ENCODE assay signal across 10 mouse cellular contexts in genomic region chr3:127453738-127454137, GRCm38 (mm10). TPM values are rescaled to one million over a fixed set of nuclear protein-coding genes. Genes with fewer than 3 reads are reported as not detected.
DNase-seq lines count a peak whose midpoint lies in the region; ATAC-seq and TF ChIP-seq lines count a peak whose summit lies in the region.
"Had no signal": no experiment of that assay in that cellular context is flagged by ENCODE, and none has a peak within 500 bp of the region (broad histone marks: within the 10 kb centered on the region; RNA-seq: fewer than 3 reads in every experiment).

No protein-coding gene starts in this region.

- no peaks in the 10 kb centered on the region for H3K9me3 ChIP-seq in kidney, postnatal 0 days (replicated peaks; ENCODE audit: low read length)
- no peaks in the 10 kb centered on the region for H3K9me3 ChIP-seq in midbrain, embryonic 14.5 days (ENCODE audit: control insufficient read depth, low read length)
- no peaks in the 10 kb centered on the region for H3K9me3 ChIP-seq in midbrain, embryonic 11.5 days (ENCODE audit: control insufficient read depth, low read length)
- H3K9me3 ChIP-seq in neural tube, embryonic 15.5 days (replicated peaks): no peaks in the 10 kb centered on the region
- H3K9me3 ChIP-seq in limb, embryonic 10.5 days (replicated peaks): no peaks in the 10 kb centered on the region
- H3K9me3 ChIP-seq: limb, embryonic 15.5 days had no signal

- ATAC-seq in kidney, postnatal 0 days (replicated peaks; ENCODE audit: low FRiP score, low read depth): no peak
- no peak for ATAC-seq in midbrain, embryonic 14.5 days (ENCODE audit: low FRiP score, low TSS enrichment)
- ATAC-seq in midbrain, embryonic 11.5 days (ENCODE audit: low FRiP score): no peak
- no peak for ATAC-seq in neural tube, embryonic 15.5 days (ENCODE audit: low FRiP score)

- H3K27me3 ChIP-seq in kidney, postnatal 0 days (ENCODE audit: insufficient read depth, low read length): no peaks in the 10 kb centered on the region
- no peaks in the 10 kb centered on the region for H3K27me3 ChIP-seq in midbrain, embryonic 14.5 days (ENCODE audit: control insufficient read depth, insufficient read depth, low read length)
- H3K27me3 ChIP-seq in midbrain, embryonic 11.5 days (ENCODE audit: control insufficient read depth, insufficient read depth, low read length): no peaks in the 10 kb centered on the region; the same call in 1 of the 2 replicates
- no peaks in the 10 kb centered on the region for H3K27me3 ChIP-seq in neural tube, embryonic 15.5 days (replicated peaks)
- 0 out of 2 replicates have a peak, but pooled peaks cover under 1% of the 10 kb centered on the region for H3K27me3 ChIP-seq in limb, embryonic 10.5 days (ENCODE audit: low read depth, poor library complexity, severe bottlenecking)
- H3K27me3 ChIP-seq: limb, embryonic 15.5 days had no signal

- H3K27ac ChIP-seq in kidney, postnatal 0 days: no peak overlapping the region
- no peak overlapping the region for H3K27ac ChIP-seq in midbrain, embryonic 14.5 days (replicated peaks; ENCODE audit: low read depth, low read length)
- H3K27ac ChIP-seq in midbrain, embryonic 11.5 days (ENCODE audit: low read depth, low read length): no peak overlapping the region
- H3K27ac ChIP-seq in neural tube, embryonic 15.5 days (replicated peaks): no peak overlapping the region
- H3K27ac ChIP-seq in limb, embryonic 10.5 days: no peak overlapping the region
- H3K27ac ChIP-seq: limb, embryonic 15.5 days had no signal

- H3K4me3 ChIP-seq in kidney, postnatal 0 days (replicated peaks; ENCODE audit: low read depth, low read length): no peak overlapping the region
- H3K4me3 ChIP-seq in midbrain, embryonic 14.5 days (replicated peaks; ENCODE audit: low read depth, low read length): no peak overlapping the region
- H3K4me3 ChIP-seq in midbrain, embryonic 11.5 days (ENCODE audit: low read depth, low read length): no peak overlapping the region
- no peak overlapping the region for H3K4me3 ChIP-seq in neural tube, embryonic 15.5 days (replicated peaks)
- H3K4me3 ChIP-seq in limb, embryonic 10.5 days: no peak overlapping the region
- H3K4me3 ChIP-seq: limb, embryonic 15.5 days; myocyte had no signal

- no peak overlapping the region for H3K4me2 ChIP-seq in kidney, postnatal 0 days (ENCODE audit: low read length)
- H3K4me2 ChIP-seq in midbrain, embryonic 14.5 days (ENCODE audit: low read length): no peak overlapping the region
- H3K4me2 ChIP-seq in midbrain, embryonic 11.5 days: no peak overlapping the region
- no peak overlapping the region for H3K4me2 ChIP-seq in neural tube, embryonic 15.5 days
- H3K4me2 ChIP-seq: limb, embryonic 15.5 days had no signal

- no peak overlapping the region for H3K9ac ChIP-seq in kidney, postnatal 0 days (ENCODE audit: low read depth, low read length)
- no peak overlapping the region for H3K9ac ChIP-seq in midbrain, embryonic 14.5 days (replicated peaks; ENCODE audit: low read length)
- H3K9ac ChIP-seq in midbrain, embryonic 11.5 days (ENCODE audit: low read length): no peak overlapping the region
- no peak overlapping the region for H3K9ac ChIP-seq in neural tube, embryonic 15.5 days (replicated peaks)
- H3K9ac ChIP-seq: limb, embryonic 15.5 days had no signal

- peak; percentile 39 for DNase-seq in adrenal gland, postnatal 14 days
- DNase-seq in adrenal gland, adult 8-10 months: no peak
- DNase-seq in kidney, postnatal 0 days (ENCODE audit: low spot score): no peak
- no peak for DNase-seq in kidney, adult 11 months
- peak; percentile 37 for DNase-seq in midbrain, embryonic 14.5 days
- DNase-seq in midbrain, embryonic 11.5 days (ENCODE audit: low spot score, missing footprints): no peak
- no peak for DNase-seq in limb, embryonic 10.5 days (ENCODE audit: low spot score)

- H3K4me1 ChIP-seq in kidney, postnatal 0 days (replicated peaks; ENCODE audit: insufficient read depth, low read length): no peaks in the 10 kb centered on the region
- no peaks in the 10 kb centered on the region for H3K4me1 ChIP-seq in midbrain, embryonic 14.5 days (ENCODE audit: control insufficient read depth, insufficient read depth, low read length)
- H3K4me1 ChIP-seq in midbrain, embryonic 11.5 days (ENCODE audit: control insufficient read depth, insufficient read depth, low read length): no peaks in the 10 kb centered on the region
- no peaks in the 10 kb centered on the region for H3K4me1 ChIP-seq in neural tube, embryonic 15.5 days
- H3K4me1 ChIP-seq in limb, embryonic 10.5 days: peaks cover 6% of the 10 kb centered on the region; the same call in 1 of the 2 replicates
- H3K4me1 ChIP-seq: limb, embryonic 15.5 days had no signal

- WGBS in kidney, postnatal 0 days: 65% methylated on average over 4 of the region's 4 CpGs
- 87% methylated on average over 4 of the region's 4 CpGs for WGBS in midbrain, embryonic 14.5 days
- 87% methylated on average over 4 of the region's 4 CpGs for WGBS in midbrain, embryonic 11.5 days
- 64% methylated on average over 4 of the region's 4 CpGs for WGBS in neural tube, embryonic 15.5 days
- WGBS in limb, embryonic 10.5 days: 82% methylated on average over 4 of the region's 4 CpGs

- no peaks in the 10 kb centered on the region for H3K36me3 ChIP-seq in kidney, postnatal 0 days (ENCODE audit: insufficient read depth, low read length)
- no peaks in the 10 kb centered on the region for H3K36me3 ChIP-seq in midbrain, embryonic 14.5 days (ENCODE audit: control insufficient read depth, insufficient read depth, low read length)
- H3K36me3 ChIP-seq in midbrain, embryonic 11.5 days (ENCODE audit: control insufficient read depth, insufficient read depth, low read length): no peaks in the 10 kb centered on the region
- no peaks in the 10 kb centered on the region for H3K36me3 ChIP-seq in neural tube, embryonic 15.5 days
- no peaks in the 10 kb centered on the region for H3K36me3 ChIP-seq in limb, embryonic 10.5 days
- H3K36me3 ChIP-seq: limb, embryonic 15.5 days had no signal

- TF ChIP-seq CTCF in kidney, postnatal 0 days (IDR thresholded peaks at IDR 0.05; ENCODE audit: low read depth): peak; percentile 55; the same call in 1 of the 2 replicates

RNA-seq across cellular contexts. Expression of gene Ank2, which starts 45.4 kb away (rescaled TPM):
- 65.5 and 71.9 TPM in 2 replicates for total RNA-seq in adrenal gland, postnatal 14 days (2021)
- total RNA-seq in adrenal gland, adult 8-10 months (2022): 10 to 100 TPM; 42.5 to 55.4 (median 46.6) TPM
- polyA plus RNA-seq in kidney, postnatal 0 days (2015; fragmentation: Nextera tagmentation; extraction: Ambion mirVana): 4.1 and 4.7 TPM in 2 replicates
- polyA plus RNA-seq in midbrain, embryonic 14.5 days (2014; fragmentation: Nextera tagmentation; extraction: Ambion mirVana): 195 and 211 TPM in 2 replicates
- 66.6 and 74.5 TPM in 2 replicates for polyA plus RNA-seq in midbrain, embryonic 11.5 days (2014; fragmentation: Nextera tagmentation; extraction: Ambion mirVana)
- polyA plus RNA-seq in neural tube, embryonic 15.5 days (2015; fragmentation: Nextera tagmentation; extraction: Ambion mirVana): 136 and 166 TPM in 2 replicates
- polyA plus RNA-seq in limb, embryonic 10.5 days (2016; fragmentation: Nextera tagmentation; extraction: Ambion mirVana): 12.1 and 15.3 TPM in 2 replicates

Comparison
In these comparisons a context has a peak if more than half of its experiments do, and no peak if none do; other contexts are left out.
1. DNase-seq: peak in adrenal gland, postnatal 14 days (single experiment) and midbrain, embryonic 14.5 days (single experiment); none in adrenal gland, adult 8-10 months (single experiment), kidney, postnatal 0 days (single experiment), kidney, adult 11 months (single experiment), midbrain, embryonic 11.5 days (single experiment) and limb, embryonic 10.5 days (single experiment).